Mouse (Mus musculus) CD4-positive helper T cell, adult 2 months (primary cell): ENCODE results near the gene 5031410I06Rik.
"Not testable (repeated sequence)": the region's sequence is repeated elsewhere in the genome, so short reads cannot be mapped to it uniquely, and the experiment has no call there.

Experiments
- DNase-seq: peaks from one replicate; pipeline ENCODE4 v3.0.0-alpha.2; 2012; ENCODE audit warnings: low read depth, missing footprints, low spot score

The 5031410I06Rik gene

DNA sequence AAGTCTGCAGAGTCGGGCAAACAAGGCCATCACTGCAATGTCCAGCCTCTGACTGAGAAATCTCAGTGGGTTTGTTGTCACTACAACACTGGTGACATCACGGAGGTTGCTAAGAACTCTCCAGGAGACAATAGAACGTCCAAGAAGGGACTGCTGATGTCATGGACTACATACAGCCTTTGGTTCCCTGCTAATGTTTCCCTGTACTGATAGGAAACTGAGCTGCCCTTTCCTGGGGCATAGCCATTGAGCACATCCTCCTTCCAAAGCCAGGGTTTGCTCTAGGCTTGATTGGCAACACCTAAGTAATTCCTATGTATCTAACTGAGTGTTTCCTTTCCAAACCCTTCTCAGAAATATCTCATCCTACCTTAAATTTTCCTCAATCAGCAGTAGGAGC, at the start of gene 5031410I06Rik:
Gene 5031410I06Rik, minus strand, starts transcription at position 101 of the 400 bp plus-strand sequence.
- DNase-seq = not testable (repeated sequence)

DNA sequence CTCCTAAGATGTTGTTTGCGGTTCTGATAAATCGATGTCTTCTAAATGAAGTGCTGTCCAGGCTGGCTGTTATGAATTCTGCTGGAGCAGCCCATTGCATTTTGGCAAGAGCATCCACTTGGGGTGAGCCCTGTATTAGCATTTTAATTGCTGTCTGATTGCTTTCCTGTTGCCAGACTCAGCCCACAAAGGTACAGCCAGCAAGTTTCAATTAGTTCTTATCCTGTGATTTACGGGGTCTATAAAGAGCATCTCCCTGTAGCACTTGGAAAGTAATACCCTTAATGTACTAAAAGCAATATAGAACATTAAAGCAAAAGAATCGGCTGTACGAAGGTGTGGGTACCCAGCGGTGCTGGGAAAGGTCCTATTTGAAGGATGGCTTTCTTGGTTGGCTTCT, 37.7 kb upstream of the 5031410I06Rik start:
- no peak for DNase-seq

DNA sequence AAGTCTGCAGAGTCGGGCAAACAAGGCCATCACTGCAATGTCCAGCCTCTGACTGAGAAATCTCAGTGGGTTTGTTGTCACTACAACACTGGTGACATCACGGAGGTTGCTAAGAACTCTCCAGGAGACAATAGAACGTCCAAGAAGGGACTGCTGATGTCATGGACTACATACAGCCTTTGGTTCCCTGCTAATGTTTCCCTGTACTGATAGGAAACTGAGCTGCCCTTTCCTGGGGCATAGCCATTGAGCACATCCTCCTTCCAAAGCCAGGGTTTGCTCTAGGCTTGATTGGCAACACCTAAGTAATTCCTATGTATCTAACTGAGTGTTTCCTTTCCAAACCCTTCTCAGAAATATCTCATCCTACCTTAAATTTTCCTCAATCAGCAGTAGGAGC, 16.2 kb upstream of the 5031410I06Rik start, which contains the start of gene Gm10220:
Gene Gm10220, minus strand, starts transcription at position 101 of the 400 bp plus-strand sequence.
- DNase-seq = not testable (repeated sequence)

DNA sequence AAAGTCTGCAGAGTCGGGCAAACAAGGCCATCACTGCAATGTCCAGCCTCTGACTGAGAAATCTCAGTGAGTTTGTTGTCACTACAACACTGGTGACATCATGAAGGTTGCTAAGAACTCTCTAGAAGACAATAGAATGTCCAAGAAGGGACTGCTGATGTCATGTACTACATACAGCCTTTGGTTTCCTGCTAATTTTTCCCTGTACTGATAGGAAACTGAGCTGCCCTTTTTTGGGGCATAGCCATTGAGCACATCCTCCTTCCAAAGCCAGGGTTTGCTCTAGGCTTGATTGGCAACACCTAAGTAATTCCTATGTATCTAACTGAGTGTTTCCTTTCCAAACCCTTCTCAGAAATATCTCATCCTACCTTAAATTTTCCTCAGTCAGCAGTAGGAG, 16.0 kb downstream of the 5031410I06Rik start, which contains the start of gene Gm10471:
Gene Gm10471, minus strand, starts transcription at position 101 of the 400 bp plus-strand sequence.
- DNase-seq = not testable (repeated sequence)

DNA sequence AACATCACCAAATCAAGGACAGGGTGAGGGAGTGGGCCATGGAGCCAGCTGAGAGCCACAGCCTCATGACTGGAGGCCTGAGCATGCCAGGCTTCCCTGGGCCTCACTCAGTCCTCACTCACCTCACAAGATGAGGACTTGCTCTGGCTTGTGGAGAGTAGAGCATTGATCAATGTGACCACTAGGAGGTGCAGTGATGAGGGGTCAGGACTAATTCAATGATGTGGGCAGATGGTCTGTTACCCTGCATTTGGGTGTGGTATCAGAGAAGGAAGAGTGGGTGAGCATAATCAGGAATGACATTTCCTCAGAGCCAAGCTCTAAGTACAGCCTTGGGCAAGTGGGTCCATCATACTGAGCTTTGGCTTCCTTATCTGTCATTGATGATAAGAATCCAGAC, 26.1 kb downstream of the 5031410I06Rik start:
- DNase-seq = not testable (repeated sequence)

DNA sequence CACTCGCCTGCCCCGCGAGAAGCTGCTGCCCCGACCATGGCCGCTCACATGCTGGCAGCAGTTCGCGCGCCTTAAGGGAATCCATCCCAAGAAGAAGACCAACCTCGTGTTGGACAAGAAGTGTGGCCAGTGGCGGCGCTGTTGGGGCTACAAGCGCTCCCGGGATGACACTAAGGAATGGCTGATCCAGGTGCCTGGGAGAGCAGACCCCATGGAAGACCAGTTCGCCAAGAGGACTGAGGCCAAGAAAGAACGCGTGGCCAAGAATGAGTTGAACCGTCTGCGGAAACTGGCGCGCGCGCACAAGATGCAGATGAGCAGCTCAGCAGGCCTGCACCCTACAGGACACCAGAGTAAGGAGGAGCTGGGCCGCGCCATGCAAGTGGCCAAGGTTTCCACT, 34.4 kb downstream of the 5031410I06Rik start:
- no peak for DNase-seq

DNA sequence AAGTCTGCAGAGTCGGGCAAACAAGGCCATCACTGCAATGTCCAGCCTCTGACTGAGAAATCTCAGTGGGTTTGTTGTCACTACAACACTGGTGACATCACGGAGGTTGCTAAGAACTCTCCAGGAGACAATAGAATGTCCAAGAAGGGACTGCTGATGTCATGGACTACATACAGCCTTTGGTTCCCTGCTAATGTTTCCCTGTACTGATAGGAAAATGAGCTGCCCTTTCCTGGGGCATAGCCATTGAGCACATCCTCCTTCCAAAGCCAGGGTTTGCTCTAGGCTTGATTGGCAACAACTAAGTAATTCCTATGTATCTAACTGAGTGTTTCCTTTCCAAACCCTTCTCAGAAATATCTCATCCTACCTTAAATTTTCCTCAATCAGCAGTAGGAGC, 46.7 kb downstream of the 5031410I06Rik start, which contains the start of gene Gm7347:
Gene Gm7347, minus strand, starts transcription at position 101 of the 400 bp plus-strand sequence.
- not testable (repeated sequence) for DNase-seq
